In genomic region chr11:101815103-101816085, GRCm38 (mm10) we compare ENCODE assay signal across 8 mouse cellular contexts. TPM values are rescaled to one million over a fixed set of nuclear protein-coding genes. Genes with fewer than 3 reads are reported as not detected.
A peak's percentile ranks its signal among the peaks of the same experiment; 100 is the strongest.
DNase-seq lines count a peak whose midpoint lies in the region; ATAC-seq and TF ChIP-seq lines count a peak whose summit lies in the region.

No protein-coding gene starts in this region.

- no peaks in the 10 kb centered on the region for H3K36me3 ChIP-seq in forebrain, embryonic 10.5 days (replicated peaks)
- H3K36me3 ChIP-seq in forebrain, embryonic 16.5 days (ENCODE audit: control insufficient read depth, insufficient read depth): no peaks in the 10 kb centered on the region
- H3K36me3 ChIP-seq in stomach, embryonic 14.5 days (ENCODE audit: control insufficient read depth, insufficient read depth, low read length): no peaks in the 10 kb centered on the region
- no peaks in the 10 kb centered on the region for H3K36me3 ChIP-seq in stomach, postnatal 0 days (ENCODE audit: control insufficient read depth, insufficient read depth, low read length)
- H3K36me3 ChIP-seq in limb, embryonic 15.5 days: no peaks in the 10 kb centered on the region

- peak; percentile 25 for DNase-seq in forebrain, embryonic 10.5 days (ENCODE audit: extremely low spot score, low spot score)
- DNase-seq in stomach, postnatal 0 days (ENCODE audit: low spot score): no peak
- DNase-seq in adrenal gland, adult 18-20 months (ENCODE audit: low spot score in 2 of 2): no peak
- DNase-seq in T-cell, adult 2 months (ENCODE audit: low spot score): no peak
- DNase-seq in lung, adult 18-20 months: no peak

- no peak for ATAC-seq in forebrain, embryonic 16.5 days
- peak; percentile 10; the same call in 1 of the 2 replicates for ATAC-seq in stomach, embryonic 14.5 days (ENCODE audit: insufficient number of reproducible peaks, insufficient read depth, low FRiP score, low read depth)
- ATAC-seq in stomach, postnatal 0 days (ENCODE audit: low FRiP score, low TSS enrichment): no peak
- no peak for ATAC-seq in limb, embryonic 15.5 days (ENCODE audit: insufficient number of reproducible peaks, low FRiP score, low TSS enrichment, low read depth)

- H3K4me3 ChIP-seq in forebrain, embryonic 10.5 days: peak overlapping the region; percentile 48
- no peak overlapping the region for H3K4me3 ChIP-seq in forebrain, embryonic 16.5 days (replicated peaks; ENCODE audit: low read length)
- no peak overlapping the region for H3K4me3 ChIP-seq in stomach, embryonic 14.5 days (ENCODE audit: low read depth, low read length)
- no peak overlapping the region for H3K4me3 ChIP-seq in stomach, postnatal 0 days (ENCODE audit: low read depth, low read length)
- no peak overlapping the region for H3K4me3 ChIP-seq in limb, embryonic 15.5 days

- H3K27ac ChIP-seq in forebrain, embryonic 10.5 days: peak overlapping the region; percentile 75
- no peak overlapping the region for H3K27ac ChIP-seq in forebrain, embryonic 16.5 days (ENCODE audit: low read length)
- H3K27ac ChIP-seq in stomach, embryonic 14.5 days (ENCODE audit: low read length): peak overlapping the region; percentile 27; the same call in 1 of the 2 replicates
- H3K27ac ChIP-seq in stomach, postnatal 0 days (replicated peaks): no peak overlapping the region
- H3K27ac ChIP-seq in limb, embryonic 15.5 days: peak overlapping the region; percentile 43; the same call in 1 of the 2 replicates

- no peak for TF ChIP-seq EP300 in stomach, postnatal 0 days (optimal IDR thresholded peaks at IDR 0.05)

- H3K9me3 ChIP-seq in forebrain, embryonic 10.5 days: peaks cover 5% of the 10 kb centered on the region; the same call in 1 of the 2 replicates
- peaks cover 4% of the 10 kb centered on the region; the same call in 1 of the 2 replicates for H3K9me3 ChIP-seq in forebrain, embryonic 16.5 days (ENCODE audit: control insufficient read depth, low read length)
- H3K9me3 ChIP-seq in stomach, embryonic 14.5 days (ENCODE audit: control insufficient read depth, low read depth, low read length): no peaks in the 10 kb centered on the region
- H3K9me3 ChIP-seq in stomach, postnatal 0 days (ENCODE audit: control insufficient read depth, low read length): no peaks in the 10 kb centered on the region
- H3K9me3 ChIP-seq in limb, embryonic 15.5 days: no peaks in the 10 kb centered on the region

- WGBS in forebrain, embryonic 10.5 days: 22% methylated on average over 22 of the region's 22 CpGs
- WGBS in forebrain, embryonic 16.5 days: 30% methylated on average over 22 of the region's 22 CpGs
- 11% methylated on average over 22 of the region's 22 CpGs for WGBS in stomach, embryonic 14.5 days
- 26% methylated on average over 22 of the region's 22 CpGs for WGBS in stomach, postnatal 0 days
- WGBS in limb, embryonic 15.5 days: 17% methylated on average over 22 of the region's 22 CpGs

- no peak overlapping the region for H3K9ac ChIP-seq in forebrain, embryonic 16.5 days (replicated peaks; ENCODE audit: low read depth, low read length)
- H3K9ac ChIP-seq in stomach, embryonic 14.5 days (replicated peaks; ENCODE audit: low read depth, low read length): no peak overlapping the region
- no peak overlapping the region for H3K9ac ChIP-seq in stomach, postnatal 0 days (ENCODE audit: low read length)
- H3K9ac ChIP-seq in limb, embryonic 15.5 days: no peak overlapping the region

- H3K4me2 ChIP-seq in forebrain, embryonic 16.5 days (ENCODE audit: low read length): no peak overlapping the region
- peak overlapping the region; percentile 26 for H3K4me2 ChIP-seq in stomach, embryonic 14.5 days (replicated peaks; ENCODE audit: low read depth, low read length)
- H3K4me2 ChIP-seq in stomach, postnatal 0 days (replicated peaks; ENCODE audit: low read depth): no peak overlapping the region
- H3K4me2 ChIP-seq in limb, embryonic 15.5 days: peak overlapping the region; percentile 44

- peaks cover 49% of the 10 kb centered on the region for H3K27me3 ChIP-seq in forebrain, embryonic 10.5 days (ENCODE audit: poor library complexity, severe bottlenecking)
- 0 out of 2 replicates have a peak, but pooled peaks cover 3% of the 10 kb centered on the region for H3K27me3 ChIP-seq in forebrain, embryonic 16.5 days (replicated peaks; ENCODE audit: control insufficient read depth, insufficient read depth, low read length)
- no peaks in the 10 kb centered on the region for H3K27me3 ChIP-seq in stomach, embryonic 14.5 days (ENCODE audit: control insufficient read depth, insufficient read depth, low read length)
- H3K27me3 ChIP-seq in stomach, postnatal 0 days (ENCODE audit: control insufficient read depth, insufficient read depth, low read length): no peaks in the 10 kb centered on the region; the same call in 1 of the 2 replicates
- H3K27me3 ChIP-seq in limb, embryonic 15.5 days: peaks cover 6% of the 10 kb centered on the region; the same call in 1 of the 2 replicates

- no peak for TF ChIP-seq CTCF in stomach, postnatal 0 days (IDR thresholded peaks at IDR 0.05; ENCODE audit: low read depth)

- peaks cover 29% of the 10 kb centered on the region for H3K4me1 ChIP-seq in forebrain, embryonic 10.5 days
- peaks cover 7% of the 10 kb centered on the region for H3K4me1 ChIP-seq in forebrain, embryonic 16.5 days (replicated peaks; ENCODE audit: control insufficient read depth, insufficient read depth, low read length)
- peaks cover 14% of the 10 kb centered on the region for H3K4me1 ChIP-seq in stomach, embryonic 14.5 days (ENCODE audit: control insufficient read depth, insufficient read depth, low read length)
- H3K4me1 ChIP-seq in stomach, postnatal 0 days (replicated peaks; ENCODE audit: control insufficient read depth, insufficient read depth): no peaks in the 10 kb centered on the region
- peaks cover 26% of the 10 kb centered on the region for H3K4me1 ChIP-seq in limb, embryonic 15.5 days

RNA-seq across cellular contexts. Expression of gene Etv4, which starts 30.2 kb away (rescaled TPM):
- 10.2 and 15.0 TPM in 2 replicates for polyA plus RNA-seq in forebrain, embryonic 10.5 days (2016; fragmentation: Nextera tagmentation; extraction: Ambion mirVana)
- 6.8 and 7.3 TPM in 2 replicates for polyA plus RNA-seq in forebrain, embryonic 16.5 days (2015; fragmentation: Nextera tagmentation; extraction: Ambion mirVana)
- polyA plus RNA-seq in stomach, embryonic 14.5 days (2014; fragmentation: Nextera tagmentation; extraction: Ambion mirVana): 8.7 and 9.1 TPM in 2 replicates
- 1.8 and 2.0 TPM in 2 replicates for polyA plus RNA-seq in stomach, postnatal 0 days (2015; fragmentation: Nextera tagmentation; extraction: Ambion mirVana)
- 10.3 and 10.8 TPM in 2 replicates for polyA plus RNA-seq in limb, embryonic 15.5 days (2015; fragmentation: Nextera tagmentation; extraction: Ambion mirVana)
- 1 to 10 TPM in 1 of 2 experiments, under 1 TPM in 1; 0.77 to 2.0 TPM for total RNA-seq in adrenal gland, adult 18-20 months (2021)

Comparison
In these comparisons a context has a peak if more than half of its experiments do, and no peak if none do; other contexts are left out.
1. H3K27ac ChIP-seq: peak in forebrain, embryonic 10.5 days (single experiment), stomach, embryonic 14.5 days (single experiment) and limb, embryonic 15.5 days (single experiment); none in forebrain, embryonic 16.5 days (single experiment) and stomach, postnatal 0 days (single experiment).
2. H3K4me2 ChIP-seq: peak in stomach, embryonic 14.5 days (single experiment) and limb, embryonic 15.5 days (single experiment); none in forebrain, embryonic 16.5 days (single experiment) and stomach, postnatal 0 days (single experiment).